Mouse (Mus musculus) stomach, embryonic 14.5 days (tissue): ENCODE measurements around the gene Them7. TPM values are rescaled to one million over a fixed set of nuclear protein-coding genes. Genes with fewer than 3 reads are reported as not detected.

Experiments used
- ATAC-seq: fragments of 200-750 bp; cut with Nextera tagmentation; 2 replicates; pipeline ENCODE4 v1.8.0; 2017; ENCODE audit warnings: low read depth, moderate TSS enrichment; ENCODE audit not compliant: insufficient number of reproducible peaks, insufficient read depth, low FRiP score
- H3K27ac ChIP-seq: fragments of 300-500 bp; sonication (generic); 2 replicates; pipeline ENCODE4 v1.5.1; 2014; ENCODE audit warnings: mild to moderate bottlenecking, low read length, moderate library complexity, mixed read lengths
- H3K27me3 ChIP-seq: fragments of 300-500 bp; sonication (generic); 2 replicates; pipeline ENCODE4 v1.6.1; 2014; ENCODE audit warnings: low read length, control low read depth, mixed read lengths; ENCODE audit not compliant: control insufficient read depth, insufficient read depth
- H3K36me3 ChIP-seq: fragments of 300-500 bp; sonication (generic); 2 replicates; pipeline ENCODE4 v1.6.1; 2014; ENCODE audit warnings: mild to moderate bottlenecking, control low read depth, low read length, moderate library complexity, mixed read lengths; ENCODE audit not compliant: control insufficient read depth, insufficient read depth
- H3K4me1 ChIP-seq: fragments of 300-500 bp; sonication (generic); 2 replicates; pipeline ENCODE4 v1.6.1; 2014; ENCODE audit warnings: low read length, control low read depth, mixed read lengths; ENCODE audit not compliant: control insufficient read depth, insufficient read depth
- H3K4me2 ChIP-seq: fragments of 300-500 bp; sonication (generic); replicated peaks from 2 replicates; pipeline ENCODE4 v1.6.1; 2014; ENCODE audit warnings: low read depth, low read length, control low read depth
- H3K4me3 ChIP-seq: fragments of 300-500 bp; sonication (generic); 2 replicates; pipeline ENCODE4 v1.5.1; 2014; ENCODE audit warnings: low read depth, low read length, control low read depth
- H3K9ac ChIP-seq: fragments of 300-500 bp; sonication (generic); replicated peaks from 2 replicates; pipeline ENCODE4 v1.6.1; 2014; ENCODE audit warnings: low read depth, mild to moderate bottlenecking, control low read depth, low read length, moderate library complexity, mixed read lengths
- H3K9me3 ChIP-seq: fragments of 300-500 bp; sonication (generic); 2 replicates; pipeline ENCODE4 v1.6.1; 2016; ENCODE audit warnings: low read depth, low read length, control low read depth; ENCODE audit not compliant: control insufficient read depth
- WGBS: fragments of 180-500 bp; shearing (Covaris S2); extraction: QIAGEN DNeasy Blood & Tissue Kit; methylation state at CpG from one replicate; pipeline ENCODE4 v1.1.7; 2014; 5-methylcytosine and 5-hydroxymethylcytosine counted together
- polyA plus RNA-seq: library from polyadenylated mRNA; unstranded; fragments of >200 nt; fragmentation: Nextera tagmentation; extraction: Ambion mirVana; gene quantifications from 2 replicates; pipeline ENCODE4 v1.2.1, GENCODE M21; 2014

Them7 gene
- polyA plus RNA-seq, 1 experiment from 2014 or later: 0.26 TPM

GRCm38 (mm10) chr2:105409253-105409652, 185.1 kb downstream of the Them7 start:
- Histone ChIP-seq H3K4me1 (no peaks in the 10 kb centered on the region), H3K9me3 (no peaks in the 10 kb centered on the region), H3K4me2 (no peak overlapping the region), H3K27ac (no peak overlapping the region), H3K4me3 (no peak overlapping the region), H3K9ac (no peak overlapping the region), H3K36me3 (no peaks in the 10 kb centered on the region), H3K27me3 (no peaks in the 10 kb centered on the region)
- no peak for ATAC-seq
- WGBS: 90% methylated on average over 1 of the region's 1 CpGs

- no peaks in the 10 kb centered on the region for H3K4me1 ChIP-seq
- H3K36me3 ChIP-seq: no peaks in the 10 kb centered on the region
- H3K27ac ChIP-seq: no peak overlapping the region
- no peak overlapping the region for H3K4me3 ChIP-seq
- no peaks in the 10 kb centered on the region for H3K27me3 ChIP-seq
- no peaks in the 10 kb centered on the region for H3K9me3 ChIP-seq
- no peak overlapping the region for H3K9ac ChIP-seq
- WGBS: 66% methylated on average over 2 of the region's 2 CpGs
- ATAC-seq: no peak
- no peak overlapping the region for H3K4me2 ChIP-seq
These were observed 190.2 kb downstream of the Them7 start for GRCm38 (mm10) chr2:105414309-105414708.

- no peak overlapping the region for H3K27ac ChIP-seq
- no peak overlapping the region for H3K4me3 ChIP-seq
- H3K9me3 ChIP-seq: no peaks in the 10 kb centered on the region
- H3K4me2 ChIP-seq: no peak overlapping the region
- no peak overlapping the region for H3K9ac ChIP-seq
- WGBS: 65% methylated on average over 7 of the region's 7 CpGs
- H3K27me3 ChIP-seq: no peaks in the 10 kb centered on the region
- H3K4me1 ChIP-seq: no peaks in the 10 kb centered on the region
- H3K36me3 ChIP-seq: no peaks in the 10 kb centered on the region
- ATAC-seq: no peak
These were observed 192.0 kb downstream of the Them7 start for GRCm38 (mm10) chr2:105416046-105416659.

- Histone ChIP-seq H3K27ac (no peak overlapping the region), H3K9me3 (no peaks in the 10 kb centered on the region), H3K4me3 (no peak overlapping the region), H3K36me3 (no peaks in the 10 kb centered on the region), H3K4me2 (no peak overlapping the region), H3K4me1 (no peaks in the 10 kb centered on the region), H3K9ac (no peak overlapping the region), H3K27me3 (no peaks in the 10 kb centered on the region)
- ATAC-seq: no peak
- 53% methylated on average over 8 of the region's 8 CpGs for WGBS
These were observed 192.7 kb downstream of the Them7 start for GRCm38 (mm10) chr2:105416660-105417348.

GRCm38 (mm10) chr2:105417663-105418062, 193.5 kb downstream of the Them7 start:
- WGBS: 70% methylated on average over 5 of the region's 5 CpGs
- Histone ChIP-seq H3K9ac (no peak overlapping the region), H3K27me3 (no peaks in the 10 kb centered on the region), H3K4me3 (no peak overlapping the region), H3K4me2 (no peak overlapping the region), H3K36me3 (no peaks in the 10 kb centered on the region), H3K9me3 (no peaks in the 10 kb centered on the region), H3K27ac (no peak overlapping the region), H3K4me1 (no peaks in the 10 kb centered on the region)
- ATAC-seq: no peak

GRCm38 (mm10) chr2:105418629-105419227, 194.6 kb downstream of the Them7 start:
- Histone ChIP-seq H3K4me2 (no peak overlapping the region), H3K9ac (no peak overlapping the region), H3K9me3 (no peaks in the 10 kb centered on the region), H3K4me1 (no peaks in the 10 kb centered on the region), H3K27ac (no peak overlapping the region), H3K4me3 (no peak overlapping the region), H3K36me3 (no peaks in the 10 kb centered on the region), H3K27me3 (no peaks in the 10 kb centered on the region)
- ATAC-seq: no peak
- 84% methylated on average over 12 of the region's 12 CpGs for WGBS

- H3K9me3 ChIP-seq: no peaks in the 10 kb centered on the region
- no peak overlapping the region for H3K4me3 ChIP-seq
- H3K36me3 ChIP-seq: no peaks in the 10 kb centered on the region
- 65% methylated on average over 8 of the region's 8 CpGs for WGBS
- H3K4me2 ChIP-seq: no peak overlapping the region
- no peak overlapping the region for H3K27ac ChIP-seq
- ATAC-seq: no peak
- no peak overlapping the region for H3K9ac ChIP-seq
- H3K4me1 ChIP-seq: no peaks in the 10 kb centered on the region
- H3K27me3 ChIP-seq: no peaks in the 10 kb centered on the region
These were observed 203.3 kb downstream of the Them7 start for GRCm38 (mm10) chr2:105427447-105427846.

- Histone ChIP-seq H3K27me3 (no peaks in the 10 kb centered on the region), H3K27ac (no peak overlapping the region), H3K9ac (no peak overlapping the region), H3K4me3 (no peak overlapping the region), H3K36me3 (no peaks in the 10 kb centered on the region), H3K4me2 (no peak overlapping the region), H3K4me1 (no peaks in the 10 kb centered on the region; the same call in 1 of the 2 replicates), H3K9me3 (no peaks in the 10 kb centered on the region)
- 0 out of 2 replicates have a peak, but pooled peaks have one; percentile 46 for ATAC-seq
- 3% methylated on average over 12 of the region's 12 CpGs for WGBS
These were observed 203.9 kb downstream of the Them7 start for GRCm38 (mm10) chr2:105428029-105428428.
